Mouse (Mus musculus) cerebellum, adult 2 months (tissue): ENCODE measurements around the gene Pik3r1.

ENCODE experiments used
- CTCF ChIP-seq: fragments of 200-500 bp; IDR thresholded peaks from 2 replicates; pipeline ENCODE4 v1.5.1; 2011; ENCODE audit warnings: low read depth, mild to moderate bottlenecking, control low read depth, low read length, moderate library complexity, borderline replicate concordance; ENCODE audit not compliant: insufficient read depth
- POLR2A ChIP-seq: fragments of 200-500 bp; IDR thresholded peaks from 2 replicates; pipeline ENCODE4 v1.6.1; 2011; ENCODE audit warnings: low read length, control low read depth, borderline replicate concordance; ENCODE audit not compliant: insufficient read depth

DNA sequence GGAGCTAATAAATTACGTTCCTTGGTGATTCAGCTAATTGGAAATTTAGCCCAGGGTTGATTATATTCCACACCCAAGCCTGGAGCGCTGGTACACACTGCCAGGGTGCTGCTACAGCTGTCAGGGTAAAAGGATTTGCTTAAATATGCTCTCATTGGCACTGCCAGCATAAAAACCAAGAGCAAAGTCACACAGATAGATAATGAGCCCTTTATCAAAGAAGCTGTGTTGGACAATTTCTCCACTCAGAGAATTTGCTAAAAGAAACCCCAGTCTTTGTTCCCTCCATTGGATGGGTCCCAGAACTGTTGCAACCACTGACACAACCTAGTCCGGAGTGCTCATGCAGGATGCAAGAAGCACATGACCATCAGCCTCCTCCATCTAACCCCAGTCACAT, 9.8 kb upstream of the Pik3r1 start:
- TF ChIP-seq CTCF (no peak), POLR2A (no peak)
